Mouse (Mus musculus): ENCODE results near the gene Jade1.

DNA sequence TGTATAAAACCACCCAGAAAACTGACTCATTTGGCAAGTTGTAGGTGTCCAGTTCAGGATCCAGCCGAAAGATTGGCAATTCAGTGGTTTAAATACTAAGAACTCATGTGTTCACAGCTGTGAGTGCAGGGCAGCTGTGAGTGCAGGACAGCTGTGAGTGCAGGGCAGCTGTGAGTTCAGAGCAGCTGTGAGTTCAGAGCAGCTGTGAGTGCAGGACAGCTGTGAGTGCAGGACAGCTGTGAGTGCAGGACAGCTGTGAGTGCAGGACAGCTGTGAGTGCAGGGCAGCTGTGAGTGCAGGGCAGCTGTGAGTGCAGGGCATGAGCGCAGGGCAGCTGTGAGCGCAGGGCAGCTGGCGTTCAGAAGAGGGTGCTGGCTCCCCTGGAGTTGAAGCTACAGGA is 39.5 kb downstream of the Jade1 start:
- TF ChIP-seq POLR2A (IDR thresholded peaks at IDR 0.05; ENCODE audit: insufficient read depth, low read depth, low read length) (no peak), EP300 (IDR thresholded peaks at IDR 0.05; ENCODE audit: insufficient read depth, low read depth, low read length) (no peak)

Data from heart, adult 2 months (tissue).